Mouse (Mus musculus) kidney, postnatal 0 days (tissue): ENCODE data around the gene Runx1. TPM values are rescaled to one million over a fixed set of nuclear protein-coding genes. Genes with fewer than 3 reads are reported as not detected.

Source experiments
- ATAC-seq: fragments of 200-750 bp; cut with Nextera tagmentation; replicated peaks from 2 replicates; pipeline ENCODE4 v1.8.0; 2017; ENCODE audit warnings: low read depth, moderate number of reproducible peaks, moderate TSS enrichment, moderate library complexity; ENCODE audit not compliant: low FRiP score
- DNase-seq: peaks from one replicate; pipeline ENCODE4 v3.0.0-alpha.2; 2016; ENCODE audit warnings: low spot score
- H3K27ac ChIP-seq: fragments of 300-500 bp; sonication (generic); 2 replicates; pipeline ENCODE4 v1.5.1; 2014; ENCODE audit warnings: mild to moderate bottlenecking
- H3K27me3 ChIP-seq: fragments of 300-500 bp; sonication (generic); 2 replicates; pipeline ENCODE4 v1.6.1; 2014; ENCODE audit warnings: low read length, mixed read lengths; ENCODE audit not compliant: insufficient read depth
- H3K36me3 ChIP-seq: fragments of 300-500 bp; sonication (generic); 2 replicates; pipeline ENCODE4 v1.6.1; 2014; ENCODE audit warnings: low read length, mixed read lengths; ENCODE audit not compliant: insufficient read depth
- H3K4me1 ChIP-seq: fragments of 300-500 bp; sonication (generic); replicated peaks from 2 replicates; pipeline ENCODE4 v1.6.1; 2014; ENCODE audit warnings: antibody characterized with exemption, low read length, mixed read lengths; ENCODE audit not compliant: insufficient read depth
- H3K4me2 ChIP-seq: fragments of 300-500 bp; sonication (generic); 2 replicates; pipeline ENCODE4 v1.6.1; 2014; ENCODE audit warnings: mild to moderate bottlenecking, low read length, moderate library complexity, mixed read lengths
- H3K4me3 ChIP-seq: fragments of 300-500 bp; sonication (generic); replicated peaks from 2 replicates; pipeline ENCODE4 v1.5.1; 2014; ENCODE audit warnings: low read depth, low read length
- H3K9ac ChIP-seq: fragments of 300-500 bp; sonication (generic); 2 replicates; pipeline ENCODE4 v1.6.1; 2014; ENCODE audit warnings: low read depth, low read length
- H3K9me3 ChIP-seq: fragments of 300-500 bp; sonication (generic); replicated peaks from 2 replicates; pipeline ENCODE4 v1.6.1; 2016; ENCODE audit warnings: low read length, inconsistent platforms, mixed read lengths
- CTCF ChIP-seq: IDR thresholded peaks from 2 replicates; pipeline ENCODE4 v1.5.1; 2016; ENCODE audit warnings: antibody characterized with exemption, low read depth, mild to moderate bottlenecking, moderate library complexity
- WGBS: fragments of 180-500 bp; shearing (Covaris S2); extraction: QIAGEN DNeasy Blood & Tissue Kit; methylation state at CpG from one replicate; pipeline ENCODE4 v1.1.7; 2014; 5-methylcytosine and 5-hydroxymethylcytosine counted together
- polyA plus RNA-seq: library from polyadenylated mRNA; unstranded; fragments of >200 nt; fragmentation: Nextera tagmentation; extraction: Ambion mirVana; gene quantifications from 2 replicates; pipeline ENCODE4 v1.2.1, GENCODE M21; 2015

The Runx1 gene
- polyA plus RNA-seq, 1 experiment from 2014 or later, result 1.6 TPM

- no peak for ATAC-seq
- H3K4me2 ChIP-seq, result no peak overlapping the region
- no peak for TF ChIP-seq CTCF
- no peaks in the 10 kb centered on the region for H3K27me3 ChIP-seq
- no peaks in the 10 kb centered on the region for H3K36me3 ChIP-seq
- no peak overlapping the region for H3K9ac ChIP-seq
- no peaks in the 10 kb centered on the region for H3K9me3 ChIP-seq
- no peak overlapping the region for H3K27ac ChIP-seq
- no peak overlapping the region for H3K4me3 ChIP-seq
- WGBS, result 36% methylated on average over 8 of the region's 8 CpGs
- peak; percentile 28 for DNase-seq
- no peaks in the 10 kb centered on the region for H3K4me1 ChIP-seq
Measured at GRCm38 (mm10) chr16:92612546-92612945, 213.4 kb downstream of the Runx1 start.

- H3K4me3 ChIP-seq, result no peak overlapping the region
- H3K4me2 ChIP-seq, result no peak overlapping the region
- DNase-seq (no peak), ATAC-seq (no peak)
- no peak overlapping the region for H3K27ac ChIP-seq
- no peaks in the 10 kb centered on the region for H3K36me3 ChIP-seq
- TF ChIP-seq CTCF, result no peak
- no peak overlapping the region for H3K9ac ChIP-seq
- H3K27me3 ChIP-seq, result no peaks in the 10 kb centered on the region
- 74% methylated on average over 11 of the region's 12 CpGs for WGBS
- no peaks in the 10 kb centered on the region for H3K9me3 ChIP-seq
- H3K4me1 ChIP-seq, result no peaks in the 10 kb centered on the region
Measured at GRCm38 (mm10) chr16:92611641-92612149, 214.3 kb downstream of the Runx1 start.

GRCm38 (mm10) chr16:92610464-92610863 is 215.5 kb downstream of the Runx1 start:
- H3K27ac ChIP-seq, result no peak overlapping the region
- no peaks in the 10 kb centered on the region for H3K27me3 ChIP-seq
- no peak overlapping the region for H3K9ac ChIP-seq
- H3K4me3 ChIP-seq, result no peak overlapping the region
- H3K4me2 ChIP-seq, result no peak overlapping the region
- 55% methylated on average over 8 of the region's 8 CpGs for WGBS
- no peak for DNase-seq
- no peaks in the 10 kb centered on the region for H3K36me3 ChIP-seq
- no peak for ATAC-seq
- TF ChIP-seq CTCF, result no peak
- no peaks in the 10 kb centered on the region for H3K9me3 ChIP-seq
- no peaks in the 10 kb centered on the region for H3K4me1 ChIP-seq

GRCm38 (mm10) chr16:92609717-92610077 is 216.3 kb downstream of the Runx1 start:
- Histone ChIP-seq H3K9ac (no peak overlapping the region), H3K27me3 (no peaks in the 10 kb centered on the region), H3K9me3 (no peaks in the 10 kb centered on the region), H3K4me1 (no peaks in the 10 kb centered on the region), H3K27ac (no peak overlapping the region), H3K4me3 (no peak overlapping the region), H3K36me3 (no peaks in the 10 kb centered on the region), H3K4me2 (no peak overlapping the region)
- no peak for ATAC-seq
- TF ChIP-seq CTCF, result no peak; the same call in 1 of the 2 replicates
- 38% methylated on average over 11 of the region's 11 CpGs for WGBS
- DNase-seq, result peak; percentile 29

- TF ChIP-seq CTCF, result 0 out of 2 replicates have a peak, but pooled peaks have one; percentile 11
- H3K4me3 ChIP-seq, result no peak overlapping the region
- no peak overlapping the region for H3K9ac ChIP-seq
- H3K4me2 ChIP-seq, result peak overlapping the region; percentile 19; the same call in 1 of the 2 replicates
- H3K4me1 ChIP-seq, result no peaks in the 10 kb centered on the region
- no peaks in the 10 kb centered on the region for H3K36me3 ChIP-seq
- 0 out of 2 replicates have a peak overlapping the region, but pooled peaks have one; percentile 8 for H3K27ac ChIP-seq
- DNase-seq (peak; percentile 78), ATAC-seq (peak; percentile 65)
- WGBS, result 8% methylated on average over 8 of the region's 8 CpGs
- H3K27me3 ChIP-seq, result no peaks in the 10 kb centered on the region
- no peaks in the 10 kb centered on the region for H3K9me3 ChIP-seq
Measured at GRCm38 (mm10) chr16:92609006-92609716, 216.8 kb downstream of the Runx1 start.

- H3K4me3 ChIP-seq, result no peak overlapping the region
- H3K9me3 ChIP-seq, result no peaks in the 10 kb centered on the region
- H3K36me3 ChIP-seq, result no peaks in the 10 kb centered on the region
- TF ChIP-seq CTCF, result peak; percentile 31; the same call in 1 of the 2 replicates
- WGBS, result 48% methylated on average over 14 of the region's 14 CpGs
- H3K27ac ChIP-seq, result no peak overlapping the region
- no peaks in the 10 kb centered on the region for H3K27me3 ChIP-seq
- no peak overlapping the region for H3K9ac ChIP-seq
- ATAC-seq (no peak), DNase-seq (no peak)
- peak overlapping the region; percentile 19; the same call in 1 of the 2 replicates for H3K4me2 ChIP-seq
- no peaks in the 10 kb centered on the region for H3K4me1 ChIP-seq
Measured at GRCm38 (mm10) chr16:92608180-92608960, 217.6 kb downstream of the Runx1 start.
